Mouse (Mus musculus) lung, embryonic 16.5 days (tissue): ENCODE results near the gene Nat8f2. TPM values are rescaled to one million over a fixed set of nuclear protein-coding genes. Genes with fewer than 3 reads are reported as not detected.
"Not testable (repeated sequence)": the region's sequence is repeated elsewhere in the genome, so short reads cannot be mapped to it uniquely, and the experiment has no call there.

ENCODE experiments used
- ATAC-seq: fragments of 200-750 bp; cut with Nextera tagmentation; 2 replicates; pipeline ENCODE4 v1.8.0; 2017; ENCODE audit warnings: low read depth, mild to moderate bottlenecking, moderate library complexity
- H3K27ac ChIP-seq: fragments of 300-500 bp; sonication (generic); 2 replicates; pipeline ENCODE4 v1.5.1; 2014; ENCODE audit warnings: mild to moderate bottlenecking, control low read depth, low read length
- H3K27me3 ChIP-seq: fragments of 300-500 bp; sonication (generic); 2 replicates; pipeline ENCODE4 v1.6.1; 2014; ENCODE audit warnings: low read depth, low read length, mixed read lengths; ENCODE audit not compliant: control insufficient read depth, insufficient read depth
- H3K36me3 ChIP-seq: fragments of 300-500 bp; sonication (generic); 2 replicates; pipeline ENCODE4 v1.6.1; 2014; ENCODE audit warnings: low read length; ENCODE audit not compliant: control insufficient read depth, insufficient read depth
- H3K4me1 ChIP-seq: fragments of 300-500 bp; sonication (generic); replicated peaks from 2 replicates; pipeline ENCODE4 v1.6.1; 2014; ENCODE audit warnings: low read length, mixed read lengths; ENCODE audit not compliant: control insufficient read depth, insufficient read depth
- H3K4me2 ChIP-seq: fragments of 300-500 bp; sonication (generic); 2 replicates; pipeline ENCODE4 v1.6.1; 2014; ENCODE audit warnings: low read depth, low read length, control low read depth
- H3K4me3 ChIP-seq: fragments of 300-500 bp; sonication (generic); 2 replicates; pipeline ENCODE4 v1.5.1; 2014; ENCODE audit warnings: mild to moderate bottlenecking, low read length, control low read depth
- H3K9ac ChIP-seq: fragments of 300-500 bp; sonication (generic); 2 replicates; pipeline ENCODE4 v1.6.1; 2014; ENCODE audit warnings: low read length, control low read depth
- H3K9me3 ChIP-seq: fragments of 300-500 bp; sonication (generic); 2 replicates; pipeline ENCODE4 v1.6.1; 2016; ENCODE audit warnings: low read length; ENCODE audit not compliant: control insufficient read depth
- WGBS: fragments of 180-500 bp; shearing (Covaris S2); extraction: QIAGEN DNeasy Blood & Tissue Kit; methylation state at CpG from one replicate; pipeline ENCODE4 v1.1.7; 2014; 5-methylcytosine and 5-hydroxymethylcytosine counted together
- polyA plus RNA-seq: library from polyadenylated mRNA; unstranded; fragments of >200 nt; fragmentation: Nextera tagmentation; extraction: Ambion mirVana; gene quantifications from 2 replicates; pipeline ENCODE4 v1.2.1, GENCODE M21; 2015

The Nat8f2 gene
- polyA plus RNA-seq, 1 experiment from 2014 or later, result not detected

DNA sequence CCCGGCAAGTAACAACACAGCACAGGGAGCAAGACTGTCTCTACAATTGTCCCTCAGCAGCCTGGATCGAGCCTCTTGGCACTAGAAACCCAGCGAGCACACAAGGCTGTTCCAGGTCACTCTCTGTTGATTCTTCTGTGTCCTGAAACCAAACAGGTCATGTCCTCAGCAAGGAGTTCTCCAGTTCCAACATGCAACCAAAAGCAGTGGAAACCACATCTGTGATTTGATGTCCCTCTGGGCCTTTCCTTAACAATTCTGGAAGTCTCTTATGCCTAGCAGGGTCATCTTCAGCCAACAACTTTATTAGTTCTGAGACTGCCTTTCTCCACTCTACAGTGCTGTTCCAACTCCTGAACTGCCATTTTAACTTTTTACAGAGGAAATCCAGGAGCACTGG, 2.8 kb downstream of the Nat8f2 start:
- WGBS, result 70% methylated on average over 3 of the region's 3 CpGs
- ATAC-seq, H3K9me3 ChIP-seq, H3K4me2 ChIP-seq, H3K9ac ChIP-seq, H3K4me1 ChIP-seq, H3K36me3 ChIP-seq, H3K27ac ChIP-seq, H3K27me3 ChIP-seq, H3K4me3 ChIP-seq: not testable (repeated sequence)

DNA sequence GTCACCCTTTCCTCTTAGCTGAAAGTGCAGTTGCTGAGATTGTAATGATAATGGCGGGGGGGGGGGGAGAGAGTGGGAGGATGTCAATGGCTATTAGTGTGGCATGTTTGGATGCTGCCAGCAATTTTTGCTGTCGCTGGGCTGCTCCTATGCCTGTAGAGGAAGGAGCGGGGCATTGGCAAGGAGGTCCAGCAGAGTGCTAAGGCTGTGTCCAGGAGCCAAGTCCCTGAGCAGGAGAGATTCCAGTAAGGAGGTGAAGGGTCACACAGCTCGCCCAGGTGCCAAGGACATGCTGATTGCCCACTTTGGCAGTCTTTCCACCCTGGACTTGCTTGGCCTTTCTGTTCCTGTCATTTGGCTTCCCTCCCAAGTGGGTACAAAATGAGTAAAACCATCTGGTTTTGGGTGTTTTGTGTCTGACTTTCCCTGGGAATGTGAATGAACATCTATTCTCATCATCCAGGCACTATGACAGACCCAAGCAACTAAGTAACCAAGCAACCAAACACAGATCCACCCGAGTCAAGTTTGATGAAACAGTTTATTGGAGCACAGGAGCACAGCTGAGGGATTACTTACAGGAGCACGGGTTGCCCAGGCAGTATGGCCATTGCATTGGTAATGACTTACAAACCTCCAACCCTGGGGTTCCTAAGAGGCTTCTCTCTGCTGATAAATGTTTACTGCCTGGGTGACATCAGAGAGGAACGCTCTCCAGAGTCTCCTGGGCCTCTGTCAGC, 3.9 kb downstream of the Nat8f2 start:
- WGBS, result 70% methylated on average over 5 of the region's 7 CpGs
- not testable (repeated sequence) for ATAC-seq, H3K27ac ChIP-seq, H3K9ac ChIP-seq, H3K4me1 ChIP-seq, H3K27me3 ChIP-seq, H3K9me3 ChIP-seq, H3K36me3 ChIP-seq, H3K4me3 ChIP-seq, H3K4me2 ChIP-seq

DNA sequence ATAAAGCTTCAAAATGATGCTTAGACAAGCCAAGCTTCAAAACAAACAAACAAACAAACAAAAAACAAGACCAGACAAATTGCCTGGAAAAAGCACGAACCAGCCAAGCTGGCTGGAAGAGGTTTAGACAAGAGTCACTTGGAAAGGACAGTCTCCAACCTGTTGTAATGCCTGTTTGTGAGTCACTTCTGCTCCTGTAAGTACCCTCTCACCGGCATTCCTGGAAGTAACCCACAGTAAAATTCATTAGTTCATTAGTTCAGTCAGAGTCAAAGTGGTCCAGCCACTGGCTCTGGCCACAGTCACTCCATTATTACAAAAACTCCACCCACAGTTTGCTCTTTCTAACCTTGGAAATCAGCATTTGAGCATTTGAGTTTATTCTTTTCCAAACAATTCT, 5.1 kb downstream of the Nat8f2 start:
- H3K27ac ChIP-seq, result no peak overlapping the region
- no peaks in the 10 kb centered on the region for H3K36me3 ChIP-seq
- H3K9ac ChIP-seq, result no peak overlapping the region
- H3K4me2 ChIP-seq, result no peak overlapping the region
- ATAC-seq, result no peak
- no peaks in the 10 kb centered on the region for H3K9me3 ChIP-seq
- H3K4me3 ChIP-seq, result no peak overlapping the region
- H3K4me1 ChIP-seq, result no peaks in the 10 kb centered on the region
- 86% methylated on average over 2 of the region's 2 CpGs for WGBS
- no peaks in the 10 kb centered on the region for H3K27me3 ChIP-seq

DNA sequence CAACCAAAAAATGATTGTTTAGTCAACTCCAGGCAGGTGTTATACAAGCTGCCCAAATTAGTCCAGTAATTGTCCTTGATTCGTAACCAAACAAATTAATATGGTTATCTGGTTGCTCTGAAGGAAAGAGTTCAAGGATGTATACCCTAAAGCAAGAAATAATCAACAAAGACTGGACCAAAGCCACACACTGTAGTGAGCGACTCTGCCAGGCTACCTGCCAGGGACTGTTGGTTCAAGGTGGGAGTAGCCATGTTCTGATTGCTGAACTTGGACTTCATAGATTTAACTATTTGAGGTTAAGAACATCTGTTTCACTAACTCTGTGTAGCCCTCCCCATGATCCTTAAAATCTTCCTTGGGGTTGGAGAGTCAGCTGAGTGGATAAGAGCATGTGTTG, 5.8 kb downstream of the Nat8f2 start:
- Histone ChIP-seq H3K4me3 (no peak overlapping the region), H3K27ac (no peak overlapping the region), H3K36me3 (no peaks in the 10 kb centered on the region), H3K9ac (no peak overlapping the region), H3K27me3 (no peaks in the 10 kb centered on the region), H3K9me3 (no peaks in the 10 kb centered on the region), H3K4me1 (no peaks in the 10 kb centered on the region), H3K4me2 (no peak overlapping the region)
- no peak for ATAC-seq
- 78% methylated on average over 2 of the region's 2 CpGs for WGBS

DNA sequence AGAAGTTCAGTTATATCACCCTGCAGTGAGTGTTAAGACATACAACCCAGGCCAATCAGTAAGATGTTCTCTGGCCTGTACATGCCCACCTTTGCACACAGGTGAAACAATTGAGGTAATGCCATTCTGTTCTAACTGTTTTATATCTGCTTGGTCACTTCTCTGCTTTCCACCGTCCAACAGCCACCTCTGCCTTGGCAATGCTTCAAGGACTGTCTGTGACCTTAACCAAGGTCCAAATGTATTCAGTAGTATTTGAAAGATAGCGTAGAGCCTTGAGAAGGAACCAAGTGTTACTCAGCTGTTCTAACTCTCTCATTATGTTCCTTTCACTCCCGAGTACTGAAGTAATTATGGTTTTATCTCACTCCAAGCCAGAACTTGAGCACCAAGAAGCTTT, 6.4 kb downstream of the Nat8f2 start:
- no peak for ATAC-seq
- Histone ChIP-seq H3K4me1 (no peaks in the 10 kb centered on the region), H3K9me3 (no peaks in the 10 kb centered on the region), H3K4me3 (no peak overlapping the region), H3K4me2 (no peak overlapping the region), H3K27me3 (no peaks in the 10 kb centered on the region), H3K36me3 (no peaks in the 10 kb centered on the region), H3K9ac (no peak overlapping the region), H3K27ac (no peak overlapping the region)
- 70% methylated on average over 3 of the region's 3 CpGs for WGBS

DNA sequence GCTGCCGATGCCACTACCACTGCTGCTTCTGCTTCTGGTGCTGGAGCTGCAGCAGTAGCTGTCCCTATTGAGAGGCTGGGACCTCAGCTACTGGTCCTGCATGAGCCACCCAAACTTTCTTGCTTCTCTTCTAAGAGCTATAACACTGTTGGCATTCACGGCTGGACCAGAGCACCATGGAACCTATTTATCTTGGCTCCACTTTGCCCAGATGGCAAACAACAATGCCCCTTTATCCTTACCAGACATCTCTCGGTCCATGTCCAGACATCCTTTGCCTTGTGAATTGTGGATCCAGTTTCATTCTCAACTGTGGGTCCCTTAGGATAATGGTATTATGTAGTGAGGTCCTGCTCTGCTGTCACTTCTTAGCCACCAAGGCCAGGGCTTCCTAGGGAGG, 7.7 kb downstream of the Nat8f2 start:
- Histone ChIP-seq H3K27me3 (no peaks in the 10 kb centered on the region), H3K36me3 (no peaks in the 10 kb centered on the region), H3K4me3 (no peak overlapping the region), H3K27ac (no peak overlapping the region), H3K4me1 (no peaks in the 10 kb centered on the region), H3K9ac (no peak overlapping the region), H3K9me3 (no peaks in the 10 kb centered on the region), H3K4me2 (no peak overlapping the region)
- WGBS, result 82% methylated on average over 3 of the region's 3 CpGs
- ATAC-seq, result no peak

DNA sequence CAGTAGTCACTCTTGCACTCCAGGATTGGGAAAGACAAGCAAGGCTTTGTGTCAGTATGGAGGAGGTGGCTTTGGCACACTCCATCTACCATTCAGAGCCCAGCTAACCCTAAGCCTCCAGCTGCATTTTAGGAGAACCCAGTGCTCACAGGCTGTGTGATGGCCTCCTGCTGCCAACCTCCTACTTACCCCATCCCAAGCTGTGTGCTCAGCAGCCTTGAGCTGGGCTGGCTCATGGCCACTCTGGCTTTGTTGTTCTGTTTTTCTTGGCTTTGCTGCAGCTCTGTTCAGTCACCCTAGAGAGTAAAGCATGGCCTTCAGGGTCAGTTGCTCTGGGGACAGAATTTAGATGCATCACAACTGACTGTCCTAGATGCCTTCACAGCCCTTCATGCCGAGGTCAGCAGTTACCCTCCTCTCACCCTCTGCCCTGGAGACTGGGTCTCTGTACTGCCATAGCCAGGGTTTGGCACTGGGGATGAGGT, 12.7 kb downstream of the Nat8f2 start:
- no peak overlapping the region for H3K27ac ChIP-seq
- 48% methylated on average over 1 of the region's 1 CpGs for WGBS
- H3K9me3 ChIP-seq, result no peaks in the 10 kb centered on the region
- no peak overlapping the region for H3K4me2 ChIP-seq
- no peak for ATAC-seq
- no peaks in the 10 kb centered on the region for H3K4me1 ChIP-seq
- H3K4me3 ChIP-seq, result no peak overlapping the region
- H3K36me3 ChIP-seq, result no peaks in the 10 kb centered on the region
- H3K27me3 ChIP-seq, result no peaks in the 10 kb centered on the region
- no peak overlapping the region for H3K9ac ChIP-seq

DNA sequence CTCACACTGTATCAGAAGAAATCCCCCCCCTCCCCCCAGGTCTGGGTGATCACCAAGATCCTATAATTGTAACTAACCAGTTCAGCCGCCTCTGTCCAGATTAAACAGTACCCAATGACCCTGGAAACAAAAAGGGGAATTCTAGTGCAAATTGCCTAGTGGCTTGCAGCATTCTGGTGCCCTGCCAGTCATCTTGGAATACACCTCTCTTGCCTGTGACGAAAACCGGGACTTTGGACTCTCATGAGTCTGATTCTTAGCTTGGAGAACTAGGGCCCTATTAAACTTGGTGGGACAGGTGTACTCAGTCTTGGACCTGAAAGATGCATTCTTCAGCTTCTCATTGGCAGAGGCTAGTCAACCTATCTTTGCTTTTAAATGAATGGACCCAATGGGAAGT, 15.5 kb downstream of the Nat8f2 start:
- Histone ChIP-seq H3K36me3 (no peaks in the 10 kb centered on the region), H3K9me3 (no peaks in the 10 kb centered on the region), H3K9ac (no peak overlapping the region), H3K27ac (no peak overlapping the region), H3K4me2 (no peak overlapping the region), H3K27me3 (no peaks in the 10 kb centered on the region), H3K4me3 (no peak overlapping the region), H3K4me1 (no peaks in the 10 kb centered on the region)
- WGBS, result 83% methylated on average over 3 of the region's 3 CpGs
- ATAC-seq, result no peak

DNA sequence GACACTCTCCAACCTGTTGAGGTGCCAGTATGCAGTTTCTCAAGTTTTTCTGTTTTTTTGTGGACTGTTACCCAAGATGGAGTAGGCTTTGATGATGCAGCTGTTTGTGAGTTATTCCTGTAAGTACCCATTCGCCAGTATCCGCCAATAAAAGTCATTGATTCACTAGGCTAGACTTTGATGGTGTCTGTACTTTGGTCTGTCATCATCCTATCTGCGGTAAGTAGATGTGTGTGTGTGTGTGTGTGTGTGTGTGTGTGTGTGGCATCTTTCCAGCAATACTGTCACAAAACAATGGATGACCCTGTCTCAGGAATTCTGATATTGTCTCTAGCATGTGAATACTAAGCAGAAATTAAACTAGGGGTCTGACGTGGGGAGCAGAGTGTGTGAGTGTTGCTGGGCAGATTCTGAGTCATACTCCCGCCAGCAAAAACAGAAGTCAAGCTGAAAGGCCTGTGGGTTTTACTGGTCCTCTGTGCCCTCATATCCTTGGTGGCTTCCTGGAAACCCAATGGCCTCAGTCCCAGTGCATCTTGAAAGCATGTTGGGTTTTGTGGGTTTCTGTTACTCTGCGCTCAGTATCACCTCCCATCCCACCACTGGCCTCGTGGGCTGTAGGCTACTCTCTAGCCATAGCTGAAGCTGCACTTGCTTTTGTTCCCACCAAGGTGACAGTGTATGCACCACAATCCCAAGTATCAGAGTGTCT, 17.7 kb downstream of the Nat8f2 start:
- H3K4me3 ChIP-seq, result no peak overlapping the region
- H3K27me3 ChIP-seq, result no peaks in the 10 kb centered on the region
- no peak for ATAC-seq
- 82% methylated on average over 7 of the region's 7 CpGs for WGBS
- no peak overlapping the region for H3K9ac ChIP-seq
- H3K4me1 ChIP-seq, result no peaks in the 10 kb centered on the region
- no peak overlapping the region for H3K4me2 ChIP-seq
- no peaks in the 10 kb centered on the region for H3K9me3 ChIP-seq
- H3K36me3 ChIP-seq, result no peaks in the 10 kb centered on the region
- H3K27ac ChIP-seq, result no peak overlapping the region
